ENCODE assay signal across 13 mouse cellular contexts in genomic region chr2:134817058-134817840, GRCm38 (mm10). TPM values are rescaled to one million over a fixed set of nuclear protein-coding genes. Genes with fewer than 3 reads are reported as not detected.
A peak's percentile ranks its signal among the peaks of the same experiment; 100 is the strongest.
DNase-seq lines count a peak whose midpoint lies in the region; ATAC-seq and TF ChIP-seq lines count a peak whose summit lies in the region.
"Had no signal": no experiment of that assay in that cellular context is flagged by ENCODE, and none has a peak within 500 bp of the region (broad histone marks: within the 10 kb centered on the region; RNA-seq: fewer than 3 reads in every experiment).

No protein-coding gene starts in this region.

- no peak for TF ChIP-seq CTCF in cortical plate, adult 2 months (IDR thresholded peaks at IDR 0.05; ENCODE audit: extremely low read depth, insufficient read depth, low read length)
- no peak for TF ChIP-seq CTCF in olfactory bulb, adult 2 months (IDR thresholded peaks at IDR 0.05; ENCODE audit: insufficient read depth, low read depth, low read length)

- no peak overlapping the region for H3K4me3 ChIP-seq in cortical plate, adult 2 months (ENCODE audit: insufficient read depth, low read length)
- no peak overlapping the region for H3K4me3 ChIP-seq in olfactory bulb, adult 2 months (ENCODE audit: insufficient read depth, low read depth, low read length)
- H3K4me3 ChIP-seq: limb, embryonic 12.5 days; liver, embryonic 13.5 days; midbrain, embryonic 15.5 days; neural tube, embryonic 15.5 days had no signal

- peak overlapping the region; percentile 82 for H3K27ac ChIP-seq in cortical plate, adult 2 months (ENCODE audit: insufficient read depth, low read length)
- peak overlapping the region; percentile 12; the same call in 1 of the 2 replicates for H3K27ac ChIP-seq in olfactory bulb, adult 2 months (ENCODE audit: insufficient read depth, low read depth, low read length)
- H3K27ac ChIP-seq: limb, embryonic 12.5 days; liver, embryonic 13.5 days; midbrain, embryonic 15.5 days; neural tube, embryonic 15.5 days had no signal

- H3K4me1 ChIP-seq in cortical plate, adult 2 months (ENCODE audit: control insufficient read depth, insufficient read depth, low read length), result peaks cover 12% of the 10 kb centered on the region
- peaks cover 9% of the 10 kb centered on the region for H3K4me1 ChIP-seq in olfactory bulb, adult 2 months (ENCODE audit: control insufficient read depth, insufficient read depth, low read length)
- H3K4me1 ChIP-seq: limb, embryonic 12.5 days; liver, embryonic 13.5 days; midbrain, embryonic 15.5 days had no signal

- DNase-seq in frontal cortex, postnatal 36 days (ENCODE audit: low spot score in 2 of 2), result peak; percentile 24 to 68
- no peak for DNase-seq in frontal cortex, postnatal 25 days (ENCODE audit: low spot score in 2 of 2)
- DNase-seq in right cerebral cortex, adult 18-20 months, result peak; percentile 37
- DNase-seq in right cerebral cortex, postnatal 14 days, result no peak
- DNase-seq: kidney, adult 11 months; liver, embryonic 13.5 days; thymus, adult 18-20 months had no signal

- WGBS in olfactory bulb, adult 2 months, result 64% methylated on average over 7 of the region's 7 CpGs

- ATAC-seq in megakaryocyte, adult 5-6 weeks (ENCODE audit: poor library complexity, severe bottlenecking), result no peak

- no peak for TF ChIP-seq POLR2A in cortical plate, adult 2 months (IDR thresholded peaks at IDR 0.05; ENCODE audit: extremely low read depth, insufficient read depth, low read length)
- no peak for TF ChIP-seq POLR2A in olfactory bulb, adult 2 months (IDR thresholded peaks at IDR 0.05; ENCODE audit: insufficient read depth, low read depth, low read length)

RNA-seq across cellular contexts. Expression of gene Plcb1, which starts 31.4 kb away (rescaled TPM):
- 64.5 and 66.5 TPM in 2 replicates for polyA plus RNA-seq in cortical plate, adult 2 months (2012; rRNA removed)
- 72.1 and 73.6 TPM in 2 replicates for polyA plus RNA-seq in olfactory bulb, adult 2 months (2012; ENCODE audit: insufficient read depth, insufficient read length, low replicate concordance, missing spikeins)
- 39.4 and 40.0 TPM in 2 replicates for total RNA-seq in megakaryocyte, adult 5-6 weeks (2015)
- total RNA-seq in megakaryocyte, adult 5-6 weeks (2017), result 37.3 and 47.6 TPM in 2 replicates

Comparison
In these comparisons a context has a peak if more than half of its experiments do, and no peak if none do; other contexts are left out.
1. DNase-seq: peak in frontal cortex, postnatal 36 days (2 of 2) and right cerebral cortex, adult 18-20 months (single experiment); none in frontal cortex, postnatal 25 days (0 of 2) and right cerebral cortex, postnatal 14 days (single experiment).